Mouse (Mus musculus): ENCODE results near the gene Dcaf4. TPM values are rescaled to one million over a fixed set of nuclear protein-coding genes. Genes with fewer than 3 reads are reported as not detected.

Dcaf4 gene
- total RNA-seq, 2 experiments from 2014 or later = 23.7 to 24.4 TPM

DNA sequence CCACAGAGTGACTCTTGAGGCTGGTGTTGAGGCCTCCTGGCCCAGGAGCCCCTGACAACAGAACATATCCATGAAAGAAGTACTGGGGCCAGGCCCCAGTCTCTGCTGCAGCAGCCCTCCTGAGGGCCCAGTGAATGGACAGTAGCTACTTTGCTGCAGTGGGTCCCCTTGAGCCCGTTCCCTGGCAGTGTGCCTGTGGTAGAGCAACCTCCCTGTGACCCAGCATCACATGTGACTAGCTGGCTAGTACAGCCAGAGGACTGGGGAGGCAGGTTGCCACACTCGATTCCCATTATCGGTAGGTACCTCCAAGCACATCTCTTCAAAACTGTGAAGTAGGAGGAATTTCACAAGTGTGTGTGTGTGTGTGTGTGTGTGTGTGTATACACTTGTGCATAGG is 12.7 kb downstream of the Dcaf4 start:
- intact Hi-C loops (cut with DNase I) = no loop called here

DNA sequence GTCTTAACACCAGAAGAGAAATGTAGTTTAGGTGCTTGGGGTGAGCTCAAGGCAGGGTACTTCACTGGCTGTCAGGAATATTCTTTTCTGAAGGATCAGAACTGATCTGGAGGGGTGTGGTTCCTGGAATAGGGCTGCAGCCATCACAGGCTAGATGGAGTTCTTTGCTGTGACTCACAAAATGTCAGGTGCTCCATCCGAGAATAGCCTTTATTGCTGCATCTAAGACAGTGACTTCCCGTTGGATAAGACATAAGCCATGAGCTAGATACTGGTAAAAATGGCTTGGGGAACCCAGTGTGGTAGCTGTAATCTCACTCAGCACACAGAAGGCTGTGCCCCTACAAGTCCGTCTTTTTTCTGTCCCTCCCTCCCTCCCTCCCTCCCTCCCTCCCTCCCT is 13.9 kb downstream of the Dcaf4 start:
- intact Hi-C loops (cut with DNase I) = no loop called here
- DNase-seq (ENCODE audit: low spot score in 2 of 2) = peak in 1 of 2 experiments; percentile 71

More for the DNA sequence above, 12.7 kb downstream of the Dcaf4 start:
- DNase-seq (ENCODE audit: low spot score in 2 of 2) = no peak

GRCm38 (mm10) chr12:83535428-83535827 is 15.2 kb downstream of the Dcaf4 start:
- DNase-seq (ENCODE audit: low spot score in 2 of 2) = no peak
- intact Hi-C loops (cut with DNase I) = no loop called here

GRCm38 (mm10) chr12:83536039-83536438 is 15.8 kb downstream of the Dcaf4 start:
- intact Hi-C loops (cut with DNase I) = no loop called here
- no peak for DNase-seq (ENCODE audit: low spot score in 2 of 2)

GRCm38 (mm10) chr12:83543997-83544396 is 23.7 kb downstream of the Dcaf4 start:
- DNase-seq (ENCODE audit: low spot score in 2 of 2) = no peak
- intact Hi-C loops (cut with DNase I) = no loop called here

GRCm38 (mm10) chr12:83544791-83545190 is 24.5 kb downstream of the Dcaf4 start:
- no peak for DNase-seq (ENCODE audit: low spot score in 2 of 2)
- intact Hi-C loops (cut with DNase I) = no loop called here

GRCm38 (mm10) chr12:83551305-83551704 is 31.0 kb downstream of the Dcaf4 start:
- intact Hi-C loops (cut with DNase I) = no loop called here
- DNase-seq (ENCODE audit: low spot score in 2 of 2) = no peak

GRCm38 (mm10) chr12:83553816-83554215 is 33.5 kb downstream of the Dcaf4 start:
- no peak for DNase-seq (ENCODE audit: low spot score in 2 of 2)
- intact Hi-C loops (cut with DNase I) = no loop called here

- intact Hi-C loops (cut with DNase I) = no loop called here
- DNase-seq (ENCODE audit: low spot score in 2 of 2) = no peak
Measured at GRCm38 (mm10) chr12:83555605-83556004, 35.3 kb downstream of the Dcaf4 start.

DNA sequence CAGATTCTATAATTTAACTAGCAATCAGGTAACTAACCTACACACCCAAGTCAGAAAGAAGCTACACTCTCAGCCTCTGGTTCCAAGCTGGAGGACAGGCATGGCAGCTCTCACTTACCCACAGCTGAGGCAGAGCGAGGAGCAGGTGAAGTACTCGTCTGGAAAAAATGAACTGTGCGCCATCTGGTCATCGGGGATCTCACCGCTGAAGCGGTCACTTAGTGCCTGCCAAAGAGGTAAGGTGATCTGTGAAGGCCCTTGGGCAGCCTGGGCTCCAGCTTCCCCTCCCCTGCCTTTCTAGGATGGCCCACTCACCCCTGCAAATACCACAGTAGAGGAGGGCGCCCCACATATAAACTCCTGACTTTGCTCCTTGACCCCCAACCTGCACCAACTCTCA is 38.2 kb downstream of the Dcaf4 start:
- no peak for DNase-seq (ENCODE audit: low spot score in 2 of 2)
- intact Hi-C loops (cut with DNase I) = no loop called here

GRCm38 (mm10) chr12:83560189-83560588 is 39.9 kb downstream of the Dcaf4 start:
- intact Hi-C loops (cut with DNase I) = no loop called here
- no peak for DNase-seq (ENCODE audit: low spot score in 2 of 2)

DNA sequence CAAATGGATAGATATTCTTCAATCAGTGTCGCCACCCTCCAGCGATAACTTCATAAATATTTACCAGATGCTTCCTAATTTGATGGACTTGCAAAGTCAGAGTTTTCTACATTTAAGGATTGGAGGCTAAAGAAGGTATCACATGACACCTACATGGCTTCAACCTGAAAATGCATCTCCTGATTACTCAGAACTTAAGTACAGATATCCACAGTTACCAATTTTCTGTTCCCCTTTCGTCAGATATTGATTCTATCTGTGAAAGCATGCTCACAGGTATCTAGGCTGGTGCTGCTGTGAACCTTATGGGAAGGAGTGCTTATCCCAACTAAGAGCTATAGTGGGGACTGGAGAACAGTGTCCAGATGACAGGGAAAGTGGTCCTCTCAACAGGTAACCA is 42.3 kb downstream of the Dcaf4 start:
- intact Hi-C loops (cut with DNase I) = no loop called here
- DNase-seq (ENCODE audit: low spot score in 2 of 2) = no peak

DNA sequence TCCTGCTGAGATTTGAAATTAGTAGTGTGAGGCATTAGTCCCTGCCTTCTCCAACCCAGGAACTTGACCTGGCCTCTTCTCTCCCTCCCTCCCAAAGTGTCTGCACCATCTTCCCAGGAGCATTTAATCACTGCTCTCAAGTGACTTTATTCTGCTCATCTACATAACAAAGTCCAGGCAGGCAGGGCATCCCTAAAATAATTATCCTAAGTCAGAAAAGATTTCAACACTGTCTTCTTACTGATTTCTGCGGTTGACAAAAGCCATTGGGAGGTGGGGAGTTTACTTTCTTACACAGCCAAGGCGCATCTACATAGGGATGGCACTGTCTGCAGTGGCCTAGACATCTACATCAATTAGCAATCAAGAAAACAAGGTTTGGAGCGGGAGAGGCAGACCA is 49.6 kb downstream of the Dcaf4 start:
- DNase-seq (ENCODE audit: low spot score in 2 of 2) = no peak
- intact Hi-C loops (cut with DNase I) = no loop called here

GRCm38 (mm10) chr12:83572717-83573116 is 52.5 kb downstream of the Dcaf4 start:
- no peak for DNase-seq (ENCODE audit: low spot score in 2 of 2)
- intact Hi-C loops (cut with DNase I) = no loop called here

DNA sequence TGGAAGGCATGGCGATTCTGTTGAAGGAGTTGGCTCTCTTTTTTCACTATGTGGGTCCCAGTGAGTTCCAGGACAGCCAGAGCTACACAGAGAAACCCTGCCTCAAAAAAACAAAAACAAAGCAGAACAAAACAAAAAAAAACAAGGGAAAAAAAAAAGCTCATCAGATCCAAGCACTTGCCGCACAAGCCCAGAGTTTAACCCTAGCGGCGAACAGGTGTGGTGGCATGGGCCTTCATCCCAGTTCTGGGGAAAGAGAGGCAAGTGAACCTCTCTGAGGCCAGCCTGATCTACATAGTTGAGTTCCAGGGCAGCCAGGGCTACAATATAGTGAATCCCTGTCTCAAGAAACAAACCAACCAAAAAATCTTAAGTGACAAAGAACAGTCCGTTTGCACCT is 57.2 kb downstream of the Dcaf4 start:
- intact Hi-C loops (cut with DNase I) = no loop called here
- no peak for DNase-seq (ENCODE audit: low spot score in 2 of 2)

- intact Hi-C loops (cut with DNase I) = no loop called here
- no peak for DNase-seq (ENCODE audit: low spot score in 2 of 2)
Measured at GRCm38 (mm10) chr12:83578356-83578755, 58.1 kb downstream of the Dcaf4 start.

DNA sequence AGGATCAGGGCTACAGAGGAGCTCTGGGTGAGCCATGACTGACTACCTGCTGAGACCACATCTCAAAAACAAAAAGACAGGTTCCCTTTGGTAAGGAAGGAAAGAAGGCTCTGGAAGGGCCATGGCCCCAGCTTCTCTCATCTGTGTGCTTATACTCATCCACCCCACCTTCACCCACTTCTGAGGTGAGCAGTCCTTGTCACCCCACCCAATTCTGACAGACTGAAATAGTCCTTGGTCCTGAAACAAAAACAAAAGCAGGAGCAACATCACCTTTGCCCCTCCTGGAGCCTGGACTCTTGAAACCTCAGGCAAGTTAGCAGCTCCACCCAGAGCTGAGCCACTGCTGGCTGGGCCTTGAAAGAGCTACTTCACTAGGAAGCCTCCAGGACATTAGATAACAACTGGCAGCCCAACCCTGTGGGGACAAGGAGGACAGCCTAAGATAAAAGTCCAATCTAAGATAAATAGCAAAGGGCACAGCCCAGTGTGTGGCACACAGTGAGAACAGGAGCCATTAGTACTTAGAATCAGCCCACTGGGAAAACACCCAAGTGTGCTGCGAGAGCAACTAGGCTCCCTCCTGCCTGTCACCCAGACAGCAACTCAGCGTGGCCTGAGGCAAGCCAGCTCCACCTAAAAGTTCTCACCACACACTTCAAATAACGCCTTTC is 58.8 kb downstream of the Dcaf4 start:
- no peak for DNase-seq (ENCODE audit: low spot score in 2 of 2)
- intact Hi-C loops (cut with DNase I) = no loop called here

GRCm38 (mm10) chr12:83580283-83580682 is 60.0 kb downstream of the Dcaf4 start:
- intact Hi-C loops (cut with DNase I) = no loop called here
- no peak for DNase-seq (ENCODE audit: low spot score in 2 of 2)

DNA sequence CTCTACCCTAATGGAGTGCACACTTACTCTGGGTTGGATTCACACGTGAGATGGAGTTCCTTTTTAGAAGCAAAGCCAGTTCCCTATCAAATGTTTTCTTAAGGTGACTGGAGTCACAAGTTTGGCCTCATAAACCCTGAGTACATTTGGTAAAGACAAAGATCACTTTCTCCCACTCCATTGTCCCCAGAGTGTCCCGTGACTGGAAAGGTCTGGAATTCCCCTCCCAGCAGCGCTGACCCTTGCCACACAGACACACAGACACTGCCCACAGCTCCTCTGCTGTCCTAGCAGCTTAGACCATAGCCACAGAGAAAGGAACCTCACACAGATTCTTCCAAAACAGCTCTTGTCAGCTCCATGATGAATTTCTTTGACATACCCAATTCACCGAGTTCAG is 61.8 kb downstream of the Dcaf4 start:
- DNase-seq (ENCODE audit: low spot score in 2 of 2) = no peak
- intact Hi-C loops (cut with DNase I) = no loop called here

- intact Hi-C loops (cut with DNase I) = no loop called here
- no peak for DNase-seq (ENCODE audit: low spot score in 2 of 2)
Measured at GRCm38 (mm10) chr12:83582747-83583146, 62.5 kb downstream of the Dcaf4 start.

GRCm38 (mm10) chr12:83586628-83587027 is 66.4 kb downstream of the Dcaf4 start:
- DNase-seq (ENCODE audit: low spot score in 2 of 2) = no peak
- intact Hi-C loops (cut with DNase I) = no loop called here
